Mouse (Mus musculus) induced T-regulatory cell, adult 2 months (primary cell): ENCODE measurements around the gene Zfp239.

ENCODE experiments used
- DNase-seq: peaks from one replicate; pipeline ENCODE4 v3.0.0-alpha.2; 2012; ENCODE audit warnings: low read depth

Zfp239 gene

DNA sequence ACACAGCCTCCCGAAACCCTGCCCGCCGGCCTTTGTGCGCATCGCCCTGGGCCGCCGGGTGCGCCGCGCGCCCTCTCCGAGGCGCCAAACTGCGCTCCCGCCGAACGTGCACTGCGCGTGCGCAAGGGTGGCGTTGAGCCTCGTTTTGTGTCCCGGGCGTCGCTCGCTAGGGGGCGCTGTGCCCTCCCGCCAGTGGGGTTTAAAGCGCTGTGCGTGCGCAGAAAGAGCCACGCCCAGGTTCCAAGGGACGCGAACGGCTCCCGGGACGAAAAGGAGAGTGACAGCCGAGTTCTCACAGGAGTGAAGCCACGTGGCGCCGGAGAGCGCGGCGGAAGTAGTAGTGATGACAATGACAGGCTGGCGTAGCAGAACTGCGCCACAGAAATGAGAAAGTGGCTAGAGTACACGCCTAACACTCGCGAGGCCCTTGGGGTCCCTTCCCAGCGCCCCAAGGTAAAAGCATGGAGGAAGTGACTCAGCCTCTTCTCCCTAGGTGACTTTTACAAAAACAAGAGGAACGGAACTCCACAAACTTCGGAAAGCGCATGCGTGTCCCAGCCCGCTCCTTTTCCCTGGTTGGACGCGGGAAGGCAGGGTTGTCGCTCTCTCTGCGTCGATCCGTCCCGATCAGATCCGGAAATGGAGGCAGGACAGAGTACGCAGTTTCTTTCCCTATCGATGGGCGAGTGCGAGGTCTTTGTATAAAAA is 17.7 kb downstream of the Zfp239 start:
- peak; percentile 100 for DNase-seq

GRCm38 (mm10) chr6:117880394-117880838 is 18.5 kb downstream of the Zfp239 start:
- peak; percentile 64 for DNase-seq

DNA sequence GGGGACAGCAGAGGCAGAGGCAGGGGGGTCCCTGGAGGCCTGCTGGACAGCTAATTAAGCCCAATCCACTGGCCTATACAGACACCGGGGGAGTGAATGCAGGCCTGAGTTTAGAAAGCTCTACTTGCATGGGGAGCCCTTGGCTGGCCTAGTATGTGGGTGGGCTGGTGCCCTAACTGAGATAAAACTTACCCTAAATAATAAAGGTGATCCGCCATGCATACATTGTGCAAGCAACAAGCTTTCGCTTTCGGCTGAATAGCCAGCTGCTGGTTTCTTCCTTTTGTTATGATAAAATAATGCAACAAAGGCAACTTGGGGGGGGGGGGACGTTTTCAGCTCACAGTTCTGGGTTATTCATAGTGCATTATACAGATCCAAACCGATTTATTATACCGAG is 19.3 kb downstream of the Zfp239 start:
- DNase-seq, result peak; percentile 75

DNA sequence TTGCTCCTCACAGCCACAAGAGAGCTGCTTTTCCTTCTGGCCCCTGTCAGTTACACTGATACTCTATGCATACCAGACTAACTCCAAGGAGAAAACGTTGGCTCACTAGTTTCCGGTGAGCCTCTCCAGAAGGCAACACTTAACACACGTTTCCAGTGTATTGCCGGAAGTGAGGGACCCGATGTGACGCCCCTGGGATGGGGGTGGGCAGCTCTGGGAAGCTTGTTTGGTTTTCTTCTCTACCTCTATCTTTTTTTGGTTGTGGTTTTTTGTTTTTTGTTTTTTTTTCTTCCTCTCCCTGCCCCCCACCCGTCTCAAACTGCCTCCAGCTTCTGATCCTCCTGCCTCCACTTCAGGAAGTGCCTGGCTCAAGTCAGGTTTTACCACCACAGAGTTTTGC is 20.1 kb downstream of the Zfp239 start:
- peak; percentile 85 for DNase-seq

- no peak for DNase-seq
Observed at GRCm38 (mm10) chr6:117885943-117886342, 24.0 kb downstream of the Zfp239 start.

GRCm38 (mm10) chr6:117888032-117888431 is 26.1 kb downstream of the Zfp239 start:
- DNase-seq, result no peak

DNA sequence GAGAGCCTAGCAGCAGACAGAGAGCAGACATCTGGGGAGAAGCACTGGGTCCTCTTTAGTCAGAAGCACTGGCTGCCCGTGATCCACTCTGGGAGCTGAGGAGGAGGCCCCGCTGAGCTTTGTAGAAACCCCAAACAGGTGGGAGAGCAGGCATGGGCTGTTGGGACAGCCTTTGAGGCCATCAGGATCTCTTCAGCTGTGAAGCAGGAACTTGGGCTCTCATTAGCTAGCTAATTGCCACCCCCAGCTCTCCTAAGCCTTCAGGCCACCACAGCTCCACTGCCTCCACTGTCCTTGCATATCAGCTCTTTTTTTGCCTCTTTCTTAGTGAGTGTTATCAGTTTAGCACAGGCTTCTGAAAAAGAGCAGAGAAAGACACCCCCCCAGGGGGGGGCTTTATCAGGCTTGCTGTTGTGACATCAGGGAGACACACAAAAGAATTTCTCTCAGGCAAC is 26.8 kb downstream of the Zfp239 start:
- DNase-seq, result no peak

- peak; percentile 93 for DNase-seq
Observed at GRCm38 (mm10) chr6:117890257-117890656, 28.4 kb downstream of the Zfp239 start.

DNA sequence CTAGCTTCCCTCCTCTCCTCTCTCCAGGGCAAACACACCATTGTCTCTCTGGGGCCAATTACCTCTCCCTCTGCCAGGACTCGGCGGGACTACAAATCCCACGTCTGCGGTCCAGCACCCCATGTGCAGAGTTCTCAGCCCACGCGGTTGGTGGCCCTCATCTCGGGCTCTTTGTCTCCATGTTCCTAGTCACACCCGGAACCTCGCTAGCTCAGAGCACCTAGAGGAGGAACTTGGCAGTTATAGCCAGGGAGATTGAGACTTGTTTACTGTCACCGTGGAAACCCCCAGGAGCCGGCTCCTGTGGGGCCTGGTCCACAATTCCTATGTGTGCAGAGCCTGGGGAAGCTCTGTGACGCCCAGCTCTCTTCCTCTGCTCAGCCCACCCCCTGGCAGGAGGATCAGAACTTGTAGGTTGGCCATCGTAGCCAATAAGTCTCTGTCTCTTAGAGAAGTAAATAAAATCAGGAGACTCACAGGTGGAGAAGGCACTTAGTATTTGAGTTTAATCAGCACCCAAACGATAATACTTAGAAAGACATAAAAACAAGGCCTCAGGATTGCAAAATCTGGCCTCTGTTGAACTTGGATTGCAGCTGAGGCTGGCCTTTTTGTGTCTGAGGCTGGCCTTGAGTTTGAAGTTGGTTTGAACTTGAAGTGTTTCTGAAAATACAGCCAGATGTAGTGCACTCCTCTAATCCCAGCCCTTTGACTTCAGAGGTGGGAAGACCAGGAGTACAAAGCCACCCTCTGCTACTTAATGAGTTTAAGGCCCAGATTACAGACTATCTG is 29.7 kb downstream of the Zfp239 start:
- DNase-seq, result peak; percentile 86

DNA sequence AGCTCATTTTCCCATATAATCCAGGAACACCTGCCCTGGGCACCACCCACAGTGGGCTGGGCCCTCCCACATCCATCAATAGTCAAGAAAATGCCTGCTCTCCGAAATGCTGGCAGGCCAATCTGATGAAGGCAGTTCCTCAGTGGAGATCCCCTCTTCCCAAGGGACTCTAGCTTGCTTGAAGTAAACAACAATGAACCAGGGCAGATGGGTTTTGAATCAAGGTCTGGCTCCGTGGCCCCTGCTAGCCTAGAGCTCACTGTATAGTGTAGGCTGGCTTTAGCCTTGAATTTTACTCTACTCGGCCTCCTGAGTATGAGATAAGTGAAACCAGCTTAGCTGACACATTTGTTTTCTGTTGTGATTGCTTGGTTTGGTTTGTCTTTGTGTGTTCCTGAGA is 30.5 kb downstream of the Zfp239 start:
- peak; percentile 59 for DNase-seq

GRCm38 (mm10) chr6:117893435-117893834 is 31.5 kb downstream of the Zfp239 start:
- no peak for DNase-seq

DNA sequence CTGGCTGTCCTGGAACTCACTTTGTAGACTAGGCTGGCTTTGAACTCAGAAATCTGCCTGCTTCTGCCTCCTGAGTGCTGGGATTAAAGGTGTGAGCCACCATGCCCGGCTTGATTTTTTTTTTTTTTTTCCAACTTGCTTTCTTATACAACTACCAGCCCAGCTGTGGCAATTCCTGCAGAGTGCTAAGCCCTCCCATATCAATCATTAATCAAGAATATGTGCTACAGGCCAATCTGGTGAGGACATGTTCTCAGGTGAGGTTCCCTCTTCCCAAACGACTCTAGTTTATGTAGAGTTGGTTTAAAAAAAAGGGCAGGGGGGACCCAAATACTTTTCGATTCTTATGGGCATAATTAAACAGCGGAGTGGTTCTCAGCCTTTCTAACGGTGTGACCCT is 35.9 kb downstream of the Zfp239 start:
- no peak for DNase-seq

- DNase-seq, result peak; percentile 93
Observed at GRCm38 (mm10) chr6:117900126-117901080, 38.5 kb downstream of the Zfp239 start, which contains the start of gene Hnrnpf. TSS of gene Hnrnpf (plus strand) at chr6:117900324.

GRCm38 (mm10) chr6:117901510-117902402 is 39.9 kb downstream of the Zfp239 start:
- peak; percentile 55 for DNase-seq

GRCm38 (mm10) chr6:117902556-117902955 is 40.7 kb downstream of the Zfp239 start:
- peak; percentile 53 for DNase-seq

DNA sequence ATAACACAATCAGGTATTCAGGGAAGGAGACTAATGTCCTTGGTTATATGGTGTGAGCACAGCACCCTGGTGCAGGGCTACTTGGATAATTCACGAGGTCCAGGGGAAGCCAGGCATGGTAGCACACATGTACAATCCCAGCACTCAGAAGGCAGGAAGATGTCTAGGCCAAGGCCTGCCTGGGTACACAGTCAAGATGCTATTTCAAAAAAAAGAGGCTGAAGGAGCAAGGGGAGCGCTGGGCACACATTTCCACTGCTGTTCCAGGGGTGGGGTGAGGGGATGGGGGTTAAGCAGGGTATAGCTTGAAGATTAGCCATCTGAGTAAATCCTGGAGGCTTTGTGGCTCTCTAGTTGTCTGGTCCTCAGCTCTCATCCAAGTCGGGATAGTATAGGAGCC is 41.9 kb downstream of the Zfp239 start:
- no peak for DNase-seq

DNA sequence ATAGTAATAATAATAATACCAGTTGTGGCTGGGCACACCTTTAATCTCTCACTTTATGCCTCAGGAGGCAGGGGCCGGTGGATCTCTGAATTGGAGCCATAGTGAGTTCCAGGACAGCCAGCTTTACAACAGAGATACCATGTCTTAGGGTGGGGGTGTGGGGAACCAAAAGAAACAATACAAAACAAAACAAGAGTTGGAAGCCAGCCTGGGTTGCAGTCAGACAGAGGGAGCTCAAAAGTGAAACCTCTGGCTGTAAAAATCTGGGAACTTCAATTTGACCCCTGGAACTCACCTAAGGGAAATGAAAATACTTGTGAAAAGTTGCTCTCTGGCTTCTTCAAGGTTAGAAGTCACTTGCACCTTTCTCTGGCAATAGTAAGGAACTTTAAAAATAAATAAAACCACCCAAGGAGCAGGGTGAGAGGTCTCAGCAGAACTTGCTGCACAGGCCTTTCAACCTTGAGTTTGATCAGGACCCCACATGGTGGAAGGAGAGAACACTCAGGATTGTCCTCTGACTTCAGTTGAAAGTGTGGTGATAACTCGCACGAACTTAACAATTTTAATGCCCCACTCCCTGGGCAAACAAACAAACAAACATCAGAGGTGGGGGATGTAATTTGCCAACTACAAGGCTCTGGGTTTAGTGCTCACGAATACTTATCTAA is 43.5 kb downstream of the Zfp239 start:
- peak; percentile 50 for DNase-seq

- peak; percentile 67 for DNase-seq
Observed at GRCm38 (mm10) chr6:117906015-117906531, 44.2 kb downstream of the Zfp239 start.

- peak; percentile 99 for DNase-seq
Observed at GRCm38 (mm10) chr6:117906590-117907271, 44.8 kb downstream of the Zfp239 start.
